Mouse (Mus musculus) CH12.LX (cell line): Measurements from ENCODE around the gene Exosc10. TPM values are rescaled to one million over a fixed set of nuclear protein-coding genes. Genes with fewer than 3 reads are reported as not detected.
A peak's percentile ranks its signal among the peaks of the same experiment; 100 is the strongest.

Experiments used
- DNase-seq: peaks from one replicate; pipeline ENCODE4 v3.0.0-alpha.2; 2013; ENCODE audit errors: extremely low read depth
- H3K27ac ChIP-seq: 2 replicates; pipeline ENCODE4 v1.5.1; 2012; ENCODE audit warnings: low read depth, mild to moderate bottlenecking, control low read depth, moderate library complexity; ENCODE audit not compliant: insufficient read depth
- H3K27me3 ChIP-seq: replicated peaks from 2 replicates; pipeline ENCODE3; 2012; ENCODE audit warnings: inconsistent platforms
- H3K36me3 ChIP-seq, 2 experiments: replicated peaks in 1 of 2; 2 replicates each; pipeline versions ENCODE3 to v1.6.1; 2012; ENCODE audit warnings: inconsistent platforms in 1 of 2, low read length in 1 of 2, mild to moderate bottlenecking in 1 of 2, mixed read lengths in 1 of 2, moderate library complexity in 1 of 2; ENCODE audit not compliant: control insufficient read depth in 1 of 2, insufficient read depth in 1 of 2
- H3K4me1 ChIP-seq, 2 experiments: 2 replicates each; pipeline ENCODE4 v1.6.1; 2012; ENCODE audit warnings: inconsistent platforms in 1 of 2, moderate library complexity in 1 of 2; ENCODE audit not compliant: insufficient read depth in 2 of 2, control insufficient read depth in 1 of 2
- H3K4me2 ChIP-seq: 2 replicates; pipeline ENCODE4 v1.6.1; 2012; ENCODE audit warnings: low read depth, mild to moderate bottlenecking, control low read depth; ENCODE audit not compliant: poor library complexity, insufficient read depth, severe bottlenecking
- H3K4me3 ChIP-seq, 3 experiments: fragments of 150-350 bp in 1 of 3; sonication (generic) in 1 of 3; replicated peaks in 1 of 3; 2 replicates each; pipeline versions ENCODE3 to v1.5.1; 2011 to 2012; ENCODE audit warnings: low read depth in 2 of 3, low read length in 2 of 3, mild to moderate bottlenecking in 2 of 3, moderate library complexity in 2 of 3, control low read depth in 1 of 3, improper control_type of control experiment in 1 of 3, inconsistent platforms in 1 of 3, mixed read lengths in 1 of 3; ENCODE audit not compliant: poor library complexity in 1 of 3
- H3K79me2 ChIP-seq: replicated peaks from 2 replicates; pipeline ENCODE4 v1.6.1; 2012; ENCODE audit warnings: mild to moderate bottlenecking, moderate library complexity; ENCODE audit not compliant: control insufficient read depth, poor library complexity, insufficient read depth, severe bottlenecking; ENCODE audit errors: extremely low read depth
- H3K9ac ChIP-seq: 2 replicates; pipeline ENCODE4 v1.6.1; 2012; ENCODE audit warnings: low read depth, mild to moderate bottlenecking, control low read depth, moderate library complexity; ENCODE audit not compliant: insufficient read depth
- H3K9me3 ChIP-seq: replicated peaks from 2 replicates; pipeline ENCODE3; 2012; ENCODE audit warnings: low read length, inconsistent platforms, mixed read lengths
- BHLHE40 ChIP-seq: IDR thresholded peaks from 2 replicates; pipeline ENCODE4 v1.6.1; 2011; ENCODE audit warnings: mild to moderate bottlenecking, low read depth, low read length, improper control_type of control experiment
- CHD1 ChIP-seq: IDR thresholded peaks from 2 replicates; pipeline ENCODE4 v1.6.1; 2012; ENCODE audit warnings: low read depth, low read length, improper control_type of control experiment, inconsistent platforms
- CHD2 ChIP-seq: IDR thresholded peaks from 2 replicates; pipeline ENCODE4 v1.6.1; 2011; ENCODE audit warnings: low read length, improper control_type of control experiment
- CTCF ChIP-seq, 2 experiments: IDR thresholded peaks in 1 of 2; conservative IDR thresholded peaks in 1 of 2; 2 replicates each; pipeline ENCODE4 v1.5.1; 2011 to 2012; ENCODE audit warnings: low read depth in 2 of 2, low read length in 2 of 2, improper control_type of control experiment in 1 of 2, inconsistent platforms in 1 of 2, mild to moderate bottlenecking in 1 of 2, moderate library complexity in 1 of 2
- E2F4 ChIP-seq: IDR thresholded peaks from 2 replicates; pipeline ENCODE4 v1.6.1; 2011; ENCODE audit warnings: low read depth, low read length, improper control_type of control experiment; ENCODE audit not compliant: insufficient replicate concordance
- ELF1 ChIP-seq: IDR thresholded peaks from 2 replicates; pipeline ENCODE4 v1.6.1; 2014; ENCODE audit warnings: low read depth, mild to moderate bottlenecking, inconsistent platforms, low read length, improper control_type of control experiment
- EP300 ChIP-seq: IDR thresholded peaks from 2 replicates; pipeline ENCODE4 v1.6.1; 2011; ENCODE audit warnings: low read length, improper control_type of control experiment
- ETS1 ChIP-seq: conservative IDR thresholded peaks from 2 replicates; pipeline ENCODE4 v1.6.1; 2012; ENCODE audit warnings: low read depth, mild to moderate bottlenecking, inconsistent platforms, low read length, improper control_type of control experiment, moderate library complexity
- HCFC1 ChIP-seq: IDR thresholded peaks from 2 replicates; pipeline ENCODE4 v1.6.1; 2012; ENCODE audit warnings: low read depth, mild to moderate bottlenecking, inconsistent platforms, low read length, improper control_type of control experiment
- IRF4 ChIP-seq: IDR thresholded peaks from 2 replicates; pipeline ENCODE4 v1.6.1; 2014; ENCODE audit warnings: low read depth, mild to moderate bottlenecking, inconsistent platforms, low read length, improper control_type of control experiment
- JUN ChIP-seq: IDR thresholded peaks from 2 replicates; pipeline ENCODE4 v1.6.1; 2011; ENCODE audit warnings: low read depth, mild to moderate bottlenecking, low read length, improper control_type of control experiment, moderate library complexity; ENCODE audit not compliant: insufficient read depth
- JUND ChIP-seq: conservative IDR thresholded peaks from 2 replicates; pipeline ENCODE4 v1.6.1; 2011; ENCODE audit warnings: low read depth, low read length, improper control_type of control experiment
- KAT2A ChIP-seq: IDR thresholded peaks from 2 replicates; pipeline ENCODE4 v1.6.1; 2012; ENCODE audit warnings: low read length, improper control_type of control experiment, inconsistent platforms; ENCODE audit not compliant: insufficient replicate concordance
- MAX ChIP-seq: IDR thresholded peaks from 2 replicates; pipeline ENCODE4 v1.6.1; 2011; ENCODE audit warnings: low read length, improper control_type of control experiment
- MAZ ChIP-seq: IDR thresholded peaks from 2 replicates; pipeline ENCODE4 v1.6.1; 2012; ENCODE audit warnings: low read depth, mild to moderate bottlenecking, inconsistent platforms, low read length, improper control_type of control experiment, moderate library complexity
- MEF2A ChIP-seq: IDR thresholded peaks from 2 replicates; pipeline ENCODE4 v1.6.1; 2014; ENCODE audit warnings: low read depth, mild to moderate bottlenecking, inconsistent platforms, low read length, improper control_type of control experiment, borderline replicate concordance
- MXI1 ChIP-seq: IDR thresholded peaks from 2 replicates; pipeline ENCODE4 v1.6.1; 2011; ENCODE audit warnings: mild to moderate bottlenecking, low read depth, low read length, improper control_type of control experiment
- MYC ChIP-seq: IDR thresholded peaks from 2 replicates; pipeline ENCODE4 v1.6.1; 2011; ENCODE audit warnings: low read depth, mild to moderate bottlenecking, improper control_type of control experiment, low read length
- NELFE ChIP-seq: IDR thresholded peaks from 2 replicates; pipeline ENCODE4 v1.6.1; 2011; ENCODE audit warnings: low read depth, low read length, improper control_type of control experiment
- NRF1 ChIP-seq: IDR thresholded peaks from 2 replicates; pipeline ENCODE4 v1.6.1; 2014; ENCODE audit warnings: low read depth, mild to moderate bottlenecking, inconsistent platforms, low read length, improper control_type of control experiment, moderate library complexity
- PAX5 ChIP-seq: IDR thresholded peaks from 2 replicates; pipeline ENCODE4 v1.6.1; 2012; ENCODE audit warnings: low read length, inconsistent platforms, mixed read lengths
- POLR2A ChIP-seq: IDR thresholded peaks from 2 replicates; pipeline ENCODE4 v1.6.1; 2011; ENCODE audit warnings: low read depth, mild to moderate bottlenecking, improper control_type of control experiment, low read length
- POLR2AphosphoS2 ChIP-seq: IDR thresholded peaks from 2 replicates; pipeline ENCODE4 v1.6.1; 2011; ENCODE audit warnings: low read depth, low read length, improper control_type of control experiment
- SIN3A ChIP-seq: IDR thresholded peaks from 2 replicates; pipeline ENCODE4 v1.6.1; 2012; ENCODE audit warnings: low read length, improper control_type of control experiment, inconsistent platforms
- SMC3 ChIP-seq: IDR thresholded peaks from 2 replicates; pipeline ENCODE4 v1.6.1; 2011; ENCODE audit warnings: low read depth, low read length, improper control_type of control experiment
- TBP ChIP-seq: conservative IDR thresholded peaks from 2 replicates; pipeline ENCODE4 v1.6.1; 2011; ENCODE audit warnings: low read depth, low read length, improper control_type of control experiment
- TCF12 ChIP-seq: IDR thresholded peaks from 2 replicates; pipeline ENCODE4 v1.6.1; 2014; ENCODE audit warnings: low read depth, mild to moderate bottlenecking, inconsistent platforms, low read length, improper control_type of control experiment
- UBTF ChIP-seq: IDR thresholded peaks from 2 replicates; pipeline ENCODE4 v1.6.1; 2012; ENCODE audit warnings: low read depth, mild to moderate bottlenecking, inconsistent platforms, low read length, improper control_type of control experiment, moderate library complexity
- USF1 ChIP-seq: IDR thresholded peaks from 2 replicates; pipeline ENCODE4 v1.6.1; 2014; ENCODE audit warnings: low read depth, mild to moderate bottlenecking, inconsistent platforms, low read length, improper control_type of control experiment
- USF2 ChIP-seq: conservative IDR thresholded peaks from 2 replicates; pipeline ENCODE4 v1.6.1; 2011; ENCODE audit warnings: low read depth, low read length, improper control_type of control experiment
- ZC3H11A ChIP-seq: IDR thresholded peaks from 2 replicates; pipeline ENCODE4 v1.6.1; 2012; ENCODE audit warnings: low read depth, mild to moderate bottlenecking, inconsistent platforms, low read length, improper control_type of control experiment
- ZMIZ1 ChIP-seq: IDR thresholded peaks from 2 replicates; pipeline ENCODE4 v1.6.1; 2012; ENCODE audit warnings: low read depth, mild to moderate bottlenecking, inconsistent platforms, low read length, improper control_type of control experiment
- dilution Hi-C: fragments of 300-500 bp; cut with MboI; formaldehyde crosslinking; loops from 2 replicates; pipeline ENCODE4 v1.14.3; 2020; ENCODE audit warnings: low sequenced_read_pairs; ENCODE audit not compliant: extremely low pct_unique_long_range_greater_than_20kb, extremely low pct_ligation_motif_present
- in situ Hi-C: fragments of 300-500 bp; cut with MboI; formaldehyde crosslinking; loops from 3 replicates; pipeline ENCODE4 v1.14.3; 2019; ENCODE audit warnings: low sequenced_read_pairs, low pct_ligation_motif_present, low pct_unique_long_range_greater_than_20kb, mixed read lengths
- polyA plus RNA-seq: library from polyadenylated mRNA; unstranded; fragments of >175 nt; gene quantifications from 2 replicates; pipeline ENCODE4 v1.2.1, GENCODE M21; 2012; ENCODE audit warnings: low read depth; ENCODE audit not compliant: insufficient read length
- total RNA-seq, 2 experiments: library from RNA; depleted of rRNA; stranded (reverse); fragments of 300-350 nt in 1 of 2; fragments of >200 nt in 1 of 2; gene quantifications; 2 replicates each; pipeline ENCODE4 v1.2.3; 2012 to 2014

The Exosc10 gene
- total RNA-seq (2012; rRNA removed) (61.8 and 75.4 TPM in 2 replicates), total RNA-seq (2014; rRNA removed) (36.7 and 40.1 TPM in 2 replicates), polyA plus RNA-seq (90.7 and 108 TPM in 2 replicates)

GRCm38 (mm10) chr4:148558297-148559000, at the start of gene Exosc10:
Exosc10 (plus strand) TSS chr4:148558429.
- Histone ChIP-seq H3K4me2 (peak within 1 kb of the TSS; percentile 84), H3K27me3 (no peaks in the 10 kb centered on the region), H3K27ac (peak within 1 kb of the TSS; percentile 64), H3K4me1 (peaks cover 0 to 8% of the 10 kb centered on the region in 2 experiments; a peak in 2 of 4 replicates), H3K4me3 (peak within 1 kb of the TSS; percentile 67 to 86 (median 74)), H3K79me2 (peaks cover 11% of the 10 kb centered on the region; the same call in 1 of the 2 replicates)
- DNase-seq: peak; percentile 87
- peak; percentile 92 for TF ChIP-seq TCF12
- TF ChIP-seq KAT2A: peak; percentile 67; the same call in 1 of the 2 replicates
- TF ChIP-seq JUND: no peak
- TF ChIP-seq ETS1: 0 out of 2 replicates have a peak, but pooled peaks have one; percentile 26
- peak; percentile 83 for TF ChIP-seq ELF1
- 0 out of 2 replicates have a peak, but pooled peaks have one; percentile 17 for TF ChIP-seq EP300
- no peak for TF ChIP-seq CHD1
- peak; percentile 48 for TF ChIP-seq ZMIZ1
- TF ChIP-seq UBTF: no peak; the same call in 1 of the 2 replicates
- no peak for TF ChIP-seq JUN
- no peak for TF ChIP-seq BHLHE40
- TF ChIP-seq NRF1: peak; percentile 92
- peak; percentile 93 for TF ChIP-seq NELFE
- TF ChIP-seq IRF4: peak; percentile 47
- TF ChIP-seq TBP: peak; percentile 87
- no peak for TF ChIP-seq USF2
- TF ChIP-seq MYC: peak; percentile 89
- peak; percentile 86 for TF ChIP-seq SIN3A
- peak; percentile 75; the same call in 1 of the 2 replicates for TF ChIP-seq E2F4
- TF ChIP-seq PAX5: no peak
- TF ChIP-seq CHD2: peak; percentile 100
- peak; percentile 88 for TF ChIP-seq POLR2A
- peak; percentile 97 for TF ChIP-seq MAX
- peak; percentile 69 for TF ChIP-seq MXI1
- no peak for TF ChIP-seq USF1
- TF ChIP-seq SMC3: no peak
- TF ChIP-seq MEF2A: peak; percentile 25; the same call in 1 of the 2 replicates
- peak; percentile 66; the same call in 1 of the 2 replicates for TF ChIP-seq POLR2AphosphoS2
- TF ChIP-seq HCFC1: peak; percentile 78
- peak; percentile 84; the same call in 1 of the 2 replicates for TF ChIP-seq MAZ
- TF ChIP-seq ZC3H11A: no peak
- TF ChIP-seq CTCF (conservative IDR thresholded peaks at IDR 0.05 in 1 of 2, IDR thresholded peaks at IDR 0.05 in 1 of 2; ENCODE audit: low read depth in 2 of 2, low read length in 2 of 2): no peak
- TF ChIP-seq, all 38 proteins: peak for 21
- Histone ChIP-seq H3K9me3 (no peaks in the 10 kb centered on the region), H3K9ac (peak within 1 kb of the TSS; percentile 74), H3K36me3 (peaks cover 45 to 70% of the 10 kb centered on the region in 2 experiments)
- dilution Hi-C loops (no loop called here), in situ Hi-C loops (no loop called here)
